Mouse (Mus musculus) liver, adult 2 months (tissue): ENCODE results near the gene Lpar2.

Experiments
- CTCF ChIP-seq: fragments of 200-500 bp; IDR thresholded peaks from 2 replicates; pipeline ENCODE4 v1.5.1; 2011; ENCODE audit warnings: low read depth, low read length, control low read depth
- POLR2A ChIP-seq: fragments of 200-500 bp; IDR thresholded peaks from 2 replicates; pipeline ENCODE4 v1.6.1; 2011; ENCODE audit warnings: low read length, control low read depth; ENCODE audit not compliant: insufficient read depth; ENCODE audit errors: extremely low read depth

DNA sequence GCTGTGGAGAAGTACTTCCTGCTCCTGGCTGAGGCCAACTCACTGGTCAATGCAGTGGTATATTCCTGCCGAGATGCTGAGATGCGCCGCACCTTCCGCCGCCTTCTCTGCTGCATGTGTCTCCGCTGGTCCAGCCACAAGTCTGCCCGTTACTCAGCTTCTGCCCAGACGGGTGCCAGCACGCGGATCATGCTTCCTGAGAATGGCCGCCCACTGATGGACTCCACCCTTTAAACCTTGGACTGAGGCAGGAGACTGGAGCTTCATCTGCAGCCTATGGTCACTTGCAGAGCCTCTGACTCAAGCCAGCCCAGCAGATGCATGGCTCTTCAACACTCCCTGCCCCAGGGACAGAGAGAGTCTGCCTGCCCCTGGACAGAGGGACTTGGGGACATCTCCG is 4.1 kb downstream of the Lpar2 start:
- TF ChIP-seq POLR2A (no peak), CTCF (no peak)
